Mouse (Mus musculus): Measurements from ENCODE around the gene Gprc5c.

DNA sequence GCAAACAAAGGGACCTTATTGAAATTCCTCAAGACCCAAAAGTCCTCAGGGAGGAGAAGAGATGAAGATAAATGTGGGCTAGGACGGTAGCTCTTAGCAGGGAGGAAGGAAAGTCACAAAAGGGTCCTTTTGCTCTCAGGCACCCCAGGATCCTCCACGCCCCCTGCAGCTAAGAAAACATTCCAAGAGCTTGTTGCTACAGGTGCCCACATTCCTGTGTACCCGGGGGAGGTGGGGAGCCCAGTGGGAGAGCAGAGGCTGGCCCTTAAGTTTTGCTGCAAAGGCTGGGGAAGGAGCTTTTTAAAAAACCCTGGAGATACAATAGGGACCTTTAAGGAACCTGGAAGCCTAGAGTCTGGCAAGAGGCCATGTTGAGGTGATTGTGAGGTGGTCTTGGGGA, 30.5 kb upstream of the Gprc5c start:
- TF ChIP-seq CTCF (IDR thresholded peaks at IDR 0.05; ENCODE audit: insufficient read depth, low read length) (no peak), POLR2A (IDR thresholded peaks at IDR 0.05; ENCODE audit: borderline replicate concordance, extremely low read depth, low read depth, low read length) (no peak)

All from lung, adult 2 months (tissue).